Mouse (Mus musculus): ENCODE results near the gene Paxip1.

Paxip1 gene

GRCm38 (mm10) chr5:27791303-27792172 is at the start of gene Paxip1:
Paxip1 (minus strand) TSS chr5:27791691.
- DNase-seq (ENCODE audit: low read depth, low spot score) = peak; percentile 97

GRCm38 (mm10) chr5:27838061-27838460 is 46.6 kb upstream of the Paxip1 start:
- no peak for DNase-seq (ENCODE audit: low read depth, low spot score)

- no peak for DNase-seq (ENCODE audit: low read depth, low spot score)
These were observed 43.6 kb upstream of the Paxip1 start for GRCm38 (mm10) chr5:27835096-27835495.

GRCm38 (mm10) chr5:27827971-27828370 is 36.5 kb upstream of the Paxip1 start:
- DNase-seq (ENCODE audit: low read depth, low spot score) = no peak

- no peak for DNase-seq (ENCODE audit: low read depth, low spot score)
These were observed 29.7 kb upstream of the Paxip1 start for GRCm38 (mm10) chr5:27821161-27821560.

GRCm38 (mm10) chr5:27818840-27819672 is 27.6 kb upstream of the Paxip1 start:
- DNase-seq (ENCODE audit: low read depth, low spot score) = no peak

GRCm38 (mm10) chr5:27814282-27814681 is 22.8 kb upstream of the Paxip1 start:
- DNase-seq (ENCODE audit: low read depth, low spot score) = no peak

- DNase-seq (ENCODE audit: low read depth, low spot score) = peak; percentile 58
These were observed 2.4 kb upstream of the Paxip1 start for GRCm38 (mm10) chr5:27793923-27794322.

- DNase-seq (ENCODE audit: low read depth, low spot score) = no peak
These were observed 1.2 kb upstream of the Paxip1 start for GRCm38 (mm10) chr5:27792531-27793205.

GRCm38 (mm10) chr5:27792173-27792470 is 631 bp upstream of the Paxip1 start:
- no peak for DNase-seq (ENCODE audit: low read depth, low spot score)

GRCm38 (mm10) chr5:27790910-27791288 is 592 bp downstream of the Paxip1 start:
- no peak for DNase-seq (ENCODE audit: low read depth, low spot score)

GRCm38 (mm10) chr5:27790086-27790909 is 1.2 kb downstream of the Paxip1 start:
- no peak for DNase-seq (ENCODE audit: low read depth, low spot score)

- no peak for DNase-seq (ENCODE audit: low read depth, low spot score)
These were observed 1.9 kb downstream of the Paxip1 start for GRCm38 (mm10) chr5:27789586-27789985.

GRCm38 (mm10) chr5:27783381-27783780 is 8.1 kb downstream of the Paxip1 start:
- DNase-seq (ENCODE audit: low read depth, low spot score) = no peak

GRCm38 (mm10) chr5:27767948-27768347 is 23.5 kb downstream of the Paxip1 start:
- no peak for DNase-seq (ENCODE audit: low read depth, low spot score)

GRCm38 (mm10) chr5:27765780-27766179 is 25.7 kb downstream of the Paxip1 start:
- no peak for DNase-seq (ENCODE audit: low read depth, low spot score)

- no peak for DNase-seq (ENCODE audit: low read depth, low spot score)
These were observed 46.5 kb downstream of the Paxip1 start for GRCm38 (mm10) chr5:27744944-27745343.

GRCm38 (mm10) chr5:27739216-27739615 is 52.3 kb downstream of the Paxip1 start:
- no peak for DNase-seq (ENCODE audit: low read depth, low spot score)

GRCm38 (mm10) chr5:27737168-27737567 is 54.3 kb downstream of the Paxip1 start:
- peak; percentile 91 for DNase-seq (ENCODE audit: low read depth, low spot score)

- no peak for DNase-seq (ENCODE audit: low read depth, low spot score)
These were observed 59.1 kb downstream of the Paxip1 start for GRCm38 (mm10) chr5:27732288-27732868.

- DNase-seq (ENCODE audit: low read depth, low spot score) = no peak
These were observed 60.1 kb downstream of the Paxip1 start for GRCm38 (mm10) chr5:27731392-27731791.

All from forelimb bud, embryonic 11.5 days (tissue).